Mouse (Mus musculus) heart, adult 9 months (tissue): ENCODE results near the gene Hsd17b1.

Experiments
- DNase-seq, 2 experiments: peaks; one replicate each; pipeline ENCODE4 v3.0.0; 2022; ENCODE audit warnings: low spot score in 2 of 2

The Hsd17b1 gene

GRCm38 (mm10) chr11:101128996-101129577 is 50.9 kb downstream of the Hsd17b1 start:
- DNase-seq: no peak
